Mouse (Mus musculus): ENCODE results near the gene Lnpk. TPM values are rescaled to one million over a fixed set of nuclear protein-coding genes. Genes with fewer than 3 reads are reported as not detected.

Lnpk gene
- 10 to 100 TPM; 40.6 to 49.3 TPM for total RNA-seq (2023)

DNA sequence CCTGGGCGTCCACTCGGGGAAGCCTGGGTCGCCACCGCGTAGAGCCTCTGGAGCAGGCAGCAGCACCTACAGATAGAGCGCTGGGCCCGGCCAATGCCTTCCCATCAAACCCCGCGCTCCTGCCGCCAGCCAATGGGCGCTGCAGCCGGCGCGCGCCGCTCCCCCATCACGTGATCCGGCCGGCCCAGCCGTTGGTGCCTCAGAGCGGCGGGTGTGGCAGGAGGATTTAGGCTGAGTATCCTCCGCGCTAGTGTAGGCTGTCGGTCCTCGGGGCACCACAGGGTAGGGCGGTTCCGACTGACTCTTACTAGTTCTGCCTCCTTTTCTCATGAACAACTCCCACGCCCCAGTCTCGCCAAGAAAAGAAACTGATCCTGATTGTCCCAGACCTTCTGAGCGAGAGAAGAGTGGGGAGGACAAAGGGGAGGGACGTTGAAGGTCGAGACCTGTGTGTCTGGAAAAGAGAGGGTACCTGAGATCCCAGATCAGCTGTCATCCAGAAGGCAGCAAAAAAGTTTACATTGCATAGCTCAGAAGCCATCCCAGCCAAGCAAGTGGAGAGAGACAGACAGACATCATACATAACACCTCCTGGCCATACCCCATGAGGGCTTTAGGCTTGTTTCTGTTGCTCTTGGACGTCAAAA lies at the start of gene Lnpk:
Gene Lnpk, minus strand, starts transcription at position 593 of the 647 bp plus-strand sequence.

Other genes starting within 250 kb of the Lnpk start
- not detected for gene Evx2, start 80.1 kb upstream of the Lnpk start, total RNA-seq (2023)
- gene Hoxd13, start 88.9 kb upstream of the Lnpk start, total RNA-seq (2023), result not detected
- not detected for gene Hoxd12, start 95.6 kb upstream of the Lnpk start, total RNA-seq (2023)
- not detected for gene Hoxd11, start 100.1 kb upstream of the Lnpk start, total RNA-seq (2023)
- not detected for gene Hoxd10, start 112.5 kb upstream of the Lnpk start, total RNA-seq (2023)
- not detected for gene Hoxd9, start 118.3 kb upstream of the Lnpk start, total RNA-seq (2023)
- not detected for gene Hoxd8, start 125.2 kb upstream of the Lnpk start, total RNA-seq (2023)
- not detected for gene Hoxd3, start 132.5 kb upstream of the Lnpk start, total RNA-seq (2023)
- gene Hoxd4, start 132.5 kb upstream of the Lnpk start, total RNA-seq (2023), result not detected
- not detected for gene Gm28230, start 147.3 kb upstream of the Lnpk start, total RNA-seq (2023)
- gene Hoxd1, start 183.5 kb upstream of the Lnpk start, total RNA-seq (2023), result not detected
- 10 to 100 TPM; 17.1 to 19.0 TPM for gene Mtx2, start 246.4 kb upstream of the Lnpk start, total RNA-seq (2023)